Mouse (Mus musculus) frontal cortex, postnatal 36 days (tissue): Measurements from ENCODE around the gene Gm4907.
"Not testable (repeated sequence)": the region's sequence is repeated elsewhere in the genome, so short reads cannot be mapped to it uniquely, and the experiment has no call there.

Experiments
- DNase-seq, 2 experiments: peaks; one replicate each; pipeline ENCODE4 v3.0.0; 2022; ENCODE audit warnings: low spot score in 2 of 2

The Gm4907 gene

DNA sequence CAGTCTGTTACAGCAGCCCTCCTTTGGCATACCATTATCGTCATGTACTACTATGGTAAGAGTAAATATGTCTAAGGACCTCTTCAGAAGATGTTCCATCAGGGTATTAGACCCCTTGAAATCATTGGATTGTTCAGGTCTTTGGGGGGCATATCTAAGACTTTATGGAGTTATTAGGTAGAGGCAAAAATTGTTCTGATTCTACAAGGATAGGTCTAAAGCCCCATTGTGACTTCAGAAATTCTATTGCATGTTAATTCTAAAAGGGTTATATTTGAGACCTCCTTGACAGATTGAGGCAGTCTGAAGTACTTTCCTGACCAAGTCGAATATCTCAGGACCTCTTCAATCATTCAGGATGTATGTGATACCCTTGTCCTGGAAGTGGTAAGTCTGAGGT is at the start of gene Gm4907:
TSS of gene Gm4907 (plus strand) at position 301 of the 400 bp plus-strand sequence.
- DNase-seq = not testable (repeated sequence)

GRCm38 (mm10) chrX:23833784-23834183 is 48.6 kb upstream of the Gm4907 start:
- DNase-seq = not testable (repeated sequence)

DNA sequence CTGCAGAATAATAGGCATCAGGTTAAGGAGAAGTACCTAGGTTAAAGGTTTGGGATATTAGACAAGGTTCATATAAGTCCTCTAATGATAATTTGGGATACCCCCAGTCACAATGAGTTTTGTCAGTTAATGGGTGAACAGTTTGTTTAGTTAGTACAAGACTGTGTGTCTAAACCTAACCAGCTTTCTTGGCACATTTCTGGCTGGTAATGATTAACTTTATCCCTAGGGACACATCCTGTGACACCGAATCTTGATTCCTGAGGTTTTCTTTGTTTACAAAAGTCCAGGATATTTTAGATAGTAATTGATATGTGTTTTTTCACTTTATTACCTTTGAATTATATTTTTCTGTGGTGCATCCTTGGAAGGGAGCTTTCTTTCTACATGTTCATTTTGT is 41.4 kb upstream of the Gm4907 start:
- no peak for DNase-seq

- DNase-seq = no peak
Observed at GRCm38 (mm10) chrX:23954161-23954560, 71.8 kb downstream of the Gm4907 start.
